Mouse (Mus musculus) midbrain, embryonic 14.5 days (tissue): ENCODE measurements around the gene Rere. TPM values are rescaled to one million over a fixed set of nuclear protein-coding genes. Genes with fewer than 3 reads are reported as not detected.
A peak's percentile ranks its signal among the peaks of the same experiment; 100 is the strongest.

Experiments
- ATAC-seq: fragments of 200-750 bp; cut with Nextera tagmentation; 2 replicates; pipeline ENCODE4 v1.8.0; 2017; ENCODE audit warnings: moderate number of reproducible peaks, moderate library complexity; ENCODE audit not compliant: low FRiP score, low TSS enrichment
- DNase-seq: peaks from one replicate; pipeline ENCODE4 v3.0.0-alpha.2; 2015
- H3K27ac ChIP-seq: fragments of 300-500 bp; sonication (generic); replicated peaks from 2 replicates; pipeline ENCODE4 v1.5.1; 2014; ENCODE audit warnings: mild to moderate bottlenecking, low read depth, low read length, moderate library complexity
- H3K27me3 ChIP-seq: fragments of 300-500 bp; sonication (generic); 2 replicates; pipeline ENCODE4 v1.6.1; 2014; ENCODE audit warnings: low read length, control low read depth, mixed read lengths; ENCODE audit not compliant: control insufficient read depth, insufficient read depth
- H3K36me3 ChIP-seq: fragments of 300-500 bp; sonication (generic); 2 replicates; pipeline ENCODE4 v1.6.1; 2014; ENCODE audit warnings: low read length, control low read depth; ENCODE audit not compliant: control insufficient read depth, insufficient read depth
- H3K4me1 ChIP-seq: fragments of 300-500 bp; sonication (generic); 2 replicates; pipeline ENCODE4 v1.6.1; 2014; ENCODE audit warnings: mild to moderate bottlenecking, antibody characterized with exemption, low read length, control low read depth; ENCODE audit not compliant: control insufficient read depth, insufficient read depth
- H3K4me2 ChIP-seq: fragments of 300-500 bp; sonication (generic); 2 replicates; pipeline ENCODE4 v1.6.1; 2014; ENCODE audit warnings: mild to moderate bottlenecking, low read length, moderate library complexity
- H3K4me3 ChIP-seq: fragments of 300-500 bp; sonication (generic); replicated peaks from 2 replicates; pipeline ENCODE4 v1.5.1; 2014; ENCODE audit warnings: low read depth, low read length
- H3K9ac ChIP-seq: fragments of 300-500 bp; sonication (generic); replicated peaks from 2 replicates; pipeline ENCODE4 v1.6.1; 2014; ENCODE audit warnings: mild to moderate bottlenecking, low read length, moderate library complexity
- H3K9me3 ChIP-seq: fragments of 300-500 bp; sonication (generic); 2 replicates; pipeline ENCODE4 v1.6.1; 2016; ENCODE audit warnings: low read length, control low read depth, mixed read lengths; ENCODE audit not compliant: control insufficient read depth
- WGBS: fragments of 180-500 bp; shearing (Covaris S2); extraction: QIAGEN DNeasy Blood & Tissue Kit; methylation state at CpG from one replicate; pipeline ENCODE4 v1.1.7; 2014; 5-methylcytosine and 5-hydroxymethylcytosine counted together
- polyA plus RNA-seq: library from polyadenylated mRNA; unstranded; fragments of >200 nt; fragmentation: Nextera tagmentation; extraction: Ambion mirVana; gene quantifications from 2 replicates; pipeline ENCODE4 v1.2.1, GENCODE M21; 2014

The Rere gene
- polyA plus RNA-seq, 1 experiment from 2014 or later, result 48.6 TPM

- no peak overlapping the region for H3K9ac ChIP-seq
- DNase-seq (peak; percentile 80), ATAC-seq (peak; percentile 41; the same call in 1 of the 2 replicates)
- no peaks in the 10 kb centered on the region for H3K27me3 ChIP-seq
- no peak overlapping the region for H3K27ac ChIP-seq
- no peaks in the 10 kb centered on the region for H3K4me1 ChIP-seq
- no peaks in the 10 kb centered on the region for H3K9me3 ChIP-seq
- H3K36me3 ChIP-seq, result peaks cover 25% of the 10 kb centered on the region
- no peak overlapping the region for H3K4me3 ChIP-seq
- H3K4me2 ChIP-seq, result no peak overlapping the region
- 36% methylated on average over 1 of the region's 1 CpGs for WGBS
Observed at GRCm38 (mm10) chr4:150625425-150625824, 344.0 kb downstream of the Rere start.

- Histone ChIP-seq H3K4me3 (no peak overlapping the region), H3K36me3 (peaks cover 27% of the 10 kb centered on the region), H3K4me1 (no peaks in the 10 kb centered on the region), H3K4me2 (no peak overlapping the region), H3K27me3 (no peaks in the 10 kb centered on the region), H3K9ac (no peak overlapping the region), H3K9me3 (no peaks in the 10 kb centered on the region), H3K27ac (no peak overlapping the region)
- ATAC-seq (no peak; the same call in 1 of the 2 replicates), DNase-seq (peak; percentile 67)
- WGBS, result 58% methylated on average over 6 of the region's 6 CpGs
Observed at GRCm38 (mm10) chr4:150625951-150626732, 344.7 kb downstream of the Rere start.

DNA sequence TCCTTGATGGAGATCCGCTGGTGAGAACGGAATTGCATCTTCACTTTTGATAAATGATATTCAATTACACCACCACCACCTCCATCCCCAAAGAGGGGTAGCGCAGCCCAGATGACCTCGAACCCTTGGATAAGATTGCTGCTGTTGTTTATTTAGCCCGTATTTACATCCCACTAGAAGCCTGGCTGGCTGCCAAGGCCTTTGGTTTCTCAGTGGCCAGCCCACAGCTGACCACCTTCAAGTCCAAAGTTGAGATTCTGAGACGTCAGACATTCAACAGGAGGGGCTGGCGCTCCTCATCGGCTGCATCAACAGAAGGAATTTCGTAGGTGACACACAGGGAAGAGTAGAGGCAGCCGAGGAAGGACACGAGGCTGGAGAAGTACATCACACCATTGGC, 347.8 kb downstream of the Rere start:
- Histone ChIP-seq H3K36me3 (peaks cover 20% of the 10 kb centered on the region; the same call in 1 of the 2 replicates), H3K4me2 (no peak overlapping the region), H3K27ac (no peak overlapping the region), H3K4me3 (no peak overlapping the region), H3K27me3 (no peaks in the 10 kb centered on the region), H3K4me1 (no peaks in the 10 kb centered on the region), H3K9me3 (no peaks in the 10 kb centered on the region), H3K9ac (no peak overlapping the region)
- DNase-seq, result peak; percentile 31
- 88% methylated on average over 11 of the region's 11 CpGs for WGBS
- ATAC-seq, result no peak

- Histone ChIP-seq H3K27ac (no peak overlapping the region), H3K36me3 (peaks cover 35% of the 10 kb centered on the region; the same call in 1 of the 2 replicates), H3K4me3 (no peak overlapping the region), H3K4me1 (no peaks in the 10 kb centered on the region), H3K27me3 (no peaks in the 10 kb centered on the region), H3K4me2 (no peak overlapping the region), H3K9me3 (no peaks in the 10 kb centered on the region), H3K9ac (no peak overlapping the region)
- DNase-seq (no peak), ATAC-seq (no peak)
- 88% methylated on average over 10 of the region's 10 CpGs for WGBS
Observed at GRCm38 (mm10) chr4:150635568-150635967, 354.1 kb downstream of the Rere start.

GRCm38 (mm10) chr4:150636635-150637034, 355.2 kb downstream of the Rere start:
- no peaks in the 10 kb centered on the region for H3K27me3 ChIP-seq
- no peak overlapping the region for H3K4me2 ChIP-seq
- ATAC-seq, result no peak
- no peak overlapping the region for H3K27ac ChIP-seq
- whole genome bisulfite sequencing, result 82% methylated on average over 6 of the region's 6 CpGs
- no peak overlapping the region for H3K9ac ChIP-seq
- H3K9me3 ChIP-seq, result no peaks in the 10 kb centered on the region
- no peaks in the 10 kb centered on the region for H3K4me1 ChIP-seq
- H3K36me3 ChIP-seq, result peaks cover 30% of the 10 kb centered on the region; the same call in 1 of the 2 replicates
- H3K4me3 ChIP-seq, result no peak overlapping the region
- DNase-seq, result no peak

- Histone ChIP-seq H3K4me2 (no peak overlapping the region), H3K36me3 (peaks cover 19% of the 10 kb centered on the region), H3K27me3 (no peaks in the 10 kb centered on the region), H3K4me3 (no peak overlapping the region), H3K4me1 (no peaks in the 10 kb centered on the region), H3K27ac (no peak overlapping the region), H3K9me3 (no peaks in the 10 kb centered on the region), H3K9ac (no peak overlapping the region)
- WGBS, result 93% methylated on average over 9 of the region's 9 CpGs
- DNase-seq (no peak), ATAC-seq (no peak)
Observed at GRCm38 (mm10) chr4:150644299-150644698, 362.9 kb downstream of the Rere start.

DNA sequence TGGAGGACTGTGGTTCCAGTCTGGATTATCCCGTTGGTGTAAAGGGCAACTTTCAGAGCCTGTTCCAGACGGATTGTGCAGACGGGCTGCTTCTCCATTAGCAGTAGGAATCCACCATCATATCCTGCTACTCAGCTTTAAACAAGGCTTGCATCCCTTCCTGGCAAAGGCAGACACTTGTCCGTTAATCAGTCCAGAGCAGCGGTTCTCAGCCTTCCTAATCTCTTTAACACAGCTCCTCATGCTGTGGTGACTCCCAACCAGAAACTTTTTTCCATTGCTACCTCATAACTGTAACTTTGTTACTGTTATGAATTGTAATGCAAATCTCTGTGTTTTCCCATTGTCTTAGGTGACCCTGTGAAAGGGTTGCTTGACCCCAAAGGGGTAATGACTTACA, 367.9 kb downstream of the Rere start:
- H3K4me3 ChIP-seq, result no peak overlapping the region
- no peak overlapping the region for H3K4me2 ChIP-seq
- H3K27ac ChIP-seq, result no peak overlapping the region
- no peak for DNase-seq
- no peaks in the 10 kb centered on the region for H3K36me3 ChIP-seq
- H3K4me1 ChIP-seq, result 0 out of 2 replicates have a peak, but pooled peaks cover 4% of the 10 kb centered on the region
- no peaks in the 10 kb centered on the region for H3K9me3 ChIP-seq
- H3K9ac ChIP-seq, result no peak overlapping the region
- no peak for ATAC-seq
- no peaks in the 10 kb centered on the region for H3K27me3 ChIP-seq
- 84% methylated on average over 5 of the region's 5 CpGs for WGBS

DNA sequence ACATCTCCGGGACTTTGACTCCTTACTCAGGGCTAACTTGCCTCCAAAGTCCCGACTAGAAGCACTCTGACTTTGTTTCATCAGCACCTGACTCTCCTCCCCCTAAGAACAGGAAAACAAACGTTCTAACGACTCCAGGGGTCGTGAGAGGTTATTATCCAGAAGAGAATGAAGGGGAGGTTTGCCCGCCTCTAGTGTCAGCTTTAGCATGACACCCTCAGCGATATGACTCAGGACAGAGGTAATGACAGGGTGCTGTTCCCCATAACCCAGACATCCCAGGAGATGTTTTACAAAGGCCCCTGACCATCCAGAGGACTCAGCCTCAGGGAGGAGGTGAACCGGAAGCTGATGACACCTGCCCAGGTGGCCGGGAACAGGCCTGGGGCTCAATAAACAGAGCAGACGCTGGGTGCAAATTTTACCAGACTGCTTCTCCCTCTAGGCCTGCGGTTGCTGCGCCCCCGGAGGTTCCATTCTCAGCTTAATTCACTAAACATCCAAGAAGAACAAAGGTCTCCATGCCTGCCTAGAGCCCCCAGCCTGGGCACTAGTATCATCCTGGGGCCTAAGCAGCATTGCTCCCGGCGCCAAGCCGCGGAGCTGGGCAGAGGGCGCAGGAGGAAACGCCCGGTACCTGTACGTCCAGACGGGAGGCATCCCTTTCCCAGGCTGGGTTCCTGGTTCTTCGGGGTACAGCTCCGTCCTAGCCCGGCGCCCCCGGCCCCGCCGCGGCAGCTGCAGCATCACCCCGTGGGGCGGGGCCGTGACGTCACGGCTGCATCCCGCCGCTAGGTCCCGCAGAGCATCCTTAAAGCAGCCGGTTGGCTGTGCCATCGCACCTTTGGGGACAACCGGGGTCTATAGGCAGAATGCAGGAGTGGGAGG, 370.2 kb downstream of the Rere start, which contains the start of gene Slc45a1:
Gene Slc45a1, minus strand, starts transcription at position 785 of the 888 bp plus-strand sequence.
- ATAC-seq (peak; percentile 71), DNase-seq (peak; percentile 87)
- H3K4me3 ChIP-seq, result peak within 1 kb of the TSS; percentile 50
- 6% methylated on average over 41 of the region's 41 CpGs for WGBS
- 0 out of 2 replicates have a peak, but pooled peaks cover 3% of the 10 kb centered on the region for H3K27me3 ChIP-seq
- H3K9me3 ChIP-seq, result no peaks in the 10 kb centered on the region
- H3K9ac ChIP-seq, result peak within 1 kb of the TSS; percentile 80
- no peaks in the 10 kb centered on the region for H3K36me3 ChIP-seq
- H3K4me1 ChIP-seq, result 0 out of 2 replicates have a peak, but pooled peaks cover 4% of the 10 kb centered on the region
- H3K27ac ChIP-seq, result 0 out of 2 replicates have a peak within 1 kb of the TSS, but pooled peaks have one; percentile 10
- peak within 1 kb of the TSS; percentile 67 for H3K4me2 ChIP-seq
